Mouse (Mus musculus): ENCODE data around the gene Dusp10.

- TF ChIP-seq POLR2A (IDR thresholded peaks at IDR 0.05; ENCODE audit: borderline replicate concordance, extremely low read depth, low read depth, low read length): no peak
- TF ChIP-seq CTCF (IDR thresholded peaks at IDR 0.05; ENCODE audit: insufficient read depth, low read length): no peak
Observed at GRCm38 (mm10) chr1:184076065-184076464, 63.0 kb downstream of the Dusp10 start.
